Mouse (Mus musculus) kidney, embryonic 16.5 days (tissue): Measurements from ENCODE around the gene Atg2a. TPM values are rescaled to one million over a fixed set of nuclear protein-coding genes. Genes with fewer than 3 reads are reported as not detected.

Experiments
- ATAC-seq: fragments of 200-750 bp; cut with Nextera tagmentation; 2 replicates; pipeline ENCODE4 v1.8.0; 2017; ENCODE audit warnings: moderate TSS enrichment; ENCODE audit not compliant: low FRiP score, low TSS enrichment
- H3K27ac ChIP-seq: fragments of 300-500 bp; sonication (generic); 2 replicates; pipeline ENCODE4 v1.5.1; 2014; ENCODE audit warnings: low read length
- H3K27me3 ChIP-seq: fragments of 300-500 bp; sonication (generic); 2 replicates; pipeline ENCODE4 v1.6.1; 2014; ENCODE audit warnings: low read length, control low read depth, mixed read lengths; ENCODE audit not compliant: insufficient read depth
- H3K36me3 ChIP-seq: fragments of 300-500 bp; sonication (generic); 2 replicates; pipeline ENCODE4 v1.6.1; 2014; ENCODE audit warnings: low read length, control low read depth, mixed read lengths; ENCODE audit not compliant: insufficient read depth
- H3K4me1 ChIP-seq: fragments of 300-500 bp; sonication (generic); 2 replicates; pipeline ENCODE4 v1.6.1; 2014; ENCODE audit warnings: low read length, control low read depth, mixed read lengths; ENCODE audit not compliant: insufficient read depth
- H3K4me2 ChIP-seq: fragments of 300-500 bp; sonication (generic); replicated peaks from 2 replicates; pipeline ENCODE4 v1.6.1; 2014; ENCODE audit warnings: low read depth, low read length
- H3K4me3 ChIP-seq: fragments of 300-500 bp; sonication (generic); 2 replicates; pipeline ENCODE4 v1.5.1; 2014; ENCODE audit warnings: mild to moderate bottlenecking, low read length
- H3K9ac ChIP-seq: fragments of 300-500 bp; sonication (generic); replicated peaks from 2 replicates; pipeline ENCODE4 v1.6.1; 2014; ENCODE audit warnings: low read length
- H3K9me3 ChIP-seq: fragments of 300-500 bp; sonication (generic); 2 replicates; pipeline ENCODE4 v1.6.1; 2016; ENCODE audit warnings: low read length, control low read depth
- WGBS: fragments of 180-500 bp; shearing (Covaris S2); extraction: QIAGEN DNeasy Blood & Tissue Kit; methylation state at CpG from one replicate; pipeline ENCODE4 v1.1.7; 2014; 5-methylcytosine and 5-hydroxymethylcytosine counted together
- polyA plus RNA-seq: library from polyadenylated mRNA; unstranded; fragments of >200 nt; fragmentation: Nextera tagmentation; extraction: Ambion mirVana; gene quantifications from 2 replicates; pipeline ENCODE4 v1.2.1, GENCODE M21; 2015

Gene Atg2a
- polyA plus RNA-seq, 1 experiment from 2014 or later: 12.1 TPM

DNA sequence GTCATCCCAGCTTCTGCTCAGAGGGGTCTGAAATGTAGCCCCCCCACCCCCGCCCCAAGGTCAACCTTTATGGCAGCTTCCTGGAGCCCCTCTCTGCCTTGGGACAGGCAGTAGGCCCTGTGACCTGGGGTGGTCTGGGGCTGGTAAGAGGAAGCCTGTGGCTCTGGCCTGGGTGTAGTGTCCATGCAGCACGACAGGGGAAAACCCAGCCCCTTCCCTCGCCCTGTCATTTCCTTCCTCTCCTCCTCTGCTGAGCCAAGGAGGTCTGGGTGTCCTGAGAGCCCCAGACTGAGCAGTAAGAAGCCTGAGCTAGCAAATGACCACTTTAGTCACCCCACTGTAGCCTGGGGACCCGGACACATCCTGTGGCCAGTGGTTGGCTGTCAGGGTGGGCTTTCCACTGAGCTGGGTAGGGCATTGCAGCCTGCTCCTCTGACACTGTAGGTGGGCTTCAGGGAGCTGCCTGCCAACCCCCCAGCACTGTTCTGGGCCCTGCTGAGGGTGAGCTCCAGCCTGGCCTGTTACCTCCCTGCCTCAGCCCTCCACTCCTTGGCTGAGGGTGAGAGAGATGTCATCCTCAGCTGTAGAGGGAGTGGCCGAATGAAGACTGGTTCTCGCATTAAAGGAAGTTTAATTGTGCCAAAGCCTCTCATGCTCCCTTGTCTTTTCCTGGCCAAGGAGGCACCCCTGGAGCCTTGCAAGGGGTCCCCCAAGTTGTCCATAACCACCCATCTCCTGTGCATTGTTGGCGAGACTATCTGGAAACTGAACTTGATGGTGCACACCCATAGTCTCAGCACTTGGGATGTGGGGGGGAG lies 58.2 kb downstream of the Atg2a start:
- no peak overlapping the region for H3K4me3 ChIP-seq
- no peaks in the 10 kb centered on the region for H3K9me3 ChIP-seq
- no peaks in the 10 kb centered on the region for H3K27me3 ChIP-seq
- H3K27ac ChIP-seq: peak overlapping the region; percentile 54
- no peaks in the 10 kb centered on the region for H3K4me1 ChIP-seq
- H3K4me2 ChIP-seq: no peak overlapping the region
- H3K9ac ChIP-seq: no peak overlapping the region
- WGBS: 79% methylated on average over 7 of the region's 7 CpGs
- ATAC-seq: no peak
- H3K36me3 ChIP-seq: peaks cover 47% of the 10 kb centered on the region

DNA sequence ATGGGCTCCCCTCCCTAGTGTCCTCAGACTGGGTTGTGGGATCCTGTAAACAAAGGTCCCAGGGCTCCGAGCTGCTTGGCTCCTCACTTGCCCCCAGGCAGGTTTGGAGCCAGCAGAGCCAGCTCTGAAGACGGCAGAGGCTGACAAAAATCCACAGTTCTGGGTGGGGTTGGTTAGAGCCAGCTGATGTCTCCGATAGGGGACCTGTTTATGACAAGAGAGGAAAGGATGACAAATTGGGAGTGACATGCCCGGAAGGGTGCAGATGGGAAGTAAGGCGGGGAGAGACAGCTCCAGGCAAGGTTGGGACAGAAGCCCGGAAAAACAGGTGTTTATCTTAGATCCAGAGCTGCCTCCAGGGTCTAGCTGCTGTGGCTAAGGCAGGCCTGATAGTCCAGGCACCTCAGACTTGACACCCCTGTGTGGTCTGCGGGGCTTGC lies 59.0 kb downstream of the Atg2a start:
- Histone ChIP-seq H3K27ac (peak overlapping the region; percentile 54), H3K9ac (no peak overlapping the region), H3K9me3 (no peaks in the 10 kb centered on the region), H3K4me1 (no peaks in the 10 kb centered on the region), H3K36me3 (peaks cover 39% of the 10 kb centered on the region), H3K4me3 (no peak overlapping the region), H3K4me2 (no peak overlapping the region), H3K27me3 (no peaks in the 10 kb centered on the region)
- ATAC-seq: no peak
- WGBS: 69% methylated on average over 7 of the region's 7 CpGs

DNA sequence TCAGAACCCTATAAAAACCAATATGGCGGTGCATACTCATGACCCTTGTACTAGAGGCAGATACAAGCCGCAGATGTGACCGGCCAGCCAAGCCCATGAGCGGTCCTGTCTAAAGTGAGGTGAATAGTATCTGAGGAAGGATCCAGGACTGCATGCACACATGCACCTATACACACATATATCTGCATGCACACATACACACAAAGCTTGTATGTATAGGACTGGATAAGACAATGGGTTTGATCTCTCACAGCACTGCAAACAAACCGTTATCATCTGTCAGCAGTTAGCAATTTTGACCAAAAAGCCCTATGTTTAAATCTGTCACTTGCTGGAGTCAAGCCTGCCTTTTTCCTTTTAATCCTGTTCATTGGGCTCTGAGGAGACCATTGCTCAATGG lies 60.6 kb downstream of the Atg2a start:
- no peak overlapping the region for H3K4me3 ChIP-seq
- H3K27ac ChIP-seq: no peak overlapping the region
- no peaks in the 10 kb centered on the region for H3K9me3 ChIP-seq
- H3K27me3 ChIP-seq: no peaks in the 10 kb centered on the region
- H3K4me2 ChIP-seq: no peak overlapping the region
- H3K9ac ChIP-seq: no peak overlapping the region
- no peak for ATAC-seq
- WGBS: 94% methylated on average over 5 of the region's 5 CpGs
- peaks cover 29% of the 10 kb centered on the region for H3K36me3 ChIP-seq
- H3K4me1 ChIP-seq: peaks cover 9% of the 10 kb centered on the region

DNA sequence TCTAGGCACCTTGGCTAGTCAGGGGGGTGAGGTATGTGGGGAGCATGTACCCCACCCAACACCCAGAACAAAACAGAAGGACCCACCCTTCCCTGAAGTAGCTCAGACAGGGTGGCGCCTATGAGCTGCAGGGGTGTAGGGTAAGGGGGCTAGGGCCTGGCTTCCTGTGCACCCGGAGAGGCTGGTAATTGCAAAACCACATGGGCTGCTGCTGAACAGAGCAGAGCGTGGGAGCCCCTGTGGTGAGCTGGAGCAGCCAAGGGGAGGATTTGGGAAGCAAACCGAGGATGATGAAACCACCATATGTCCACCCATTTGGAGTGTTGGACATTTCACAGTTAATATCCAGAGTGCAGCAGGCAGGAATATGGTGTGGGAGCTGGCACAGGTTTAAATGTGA lies 61.1 kb downstream of the Atg2a start:
- no peak for ATAC-seq
- peaks cover 25% of the 10 kb centered on the region for H3K36me3 ChIP-seq
- WGBS: 23% methylated on average over 4 of the region's 4 CpGs
- H3K9ac ChIP-seq: no peak overlapping the region
- H3K27ac ChIP-seq: no peak overlapping the region
- H3K4me2 ChIP-seq: no peak overlapping the region
- no peaks in the 10 kb centered on the region for H3K9me3 ChIP-seq
- no peaks in the 10 kb centered on the region for H3K27me3 ChIP-seq
- H3K4me1 ChIP-seq: peaks cover 13% of the 10 kb centered on the region
- no peak overlapping the region for H3K4me3 ChIP-seq

DNA sequence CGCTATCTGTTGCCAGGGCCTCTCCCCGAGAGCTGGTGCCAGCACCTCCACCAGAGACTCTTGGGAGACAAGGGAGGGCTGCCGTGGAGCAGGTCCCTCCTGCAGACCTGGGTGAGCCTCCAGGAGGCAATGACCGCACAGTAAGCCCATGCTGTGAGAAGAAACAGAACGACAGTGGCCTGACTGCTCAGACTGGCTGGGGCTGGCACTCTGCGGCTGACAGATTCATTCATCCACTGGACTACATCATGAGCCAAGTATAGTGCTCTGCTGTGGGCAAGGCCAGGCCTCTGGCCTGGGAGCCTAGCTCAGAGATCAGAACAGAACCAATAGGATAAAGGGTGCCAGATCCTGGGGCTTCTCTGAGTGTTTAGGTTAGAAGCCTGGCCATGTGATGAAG lies 62.4 kb downstream of the Atg2a start:
- no peak for ATAC-seq
- Histone ChIP-seq H3K4me3 (no peak overlapping the region), H3K9me3 (no peaks in the 10 kb centered on the region), H3K4me1 (peaks cover 14% of the 10 kb centered on the region), H3K27ac (no peak overlapping the region), H3K9ac (peak overlapping the region; percentile 22; the same call in 1 of the 2 replicates), H3K36me3 (peaks cover 12% of the 10 kb centered on the region; the same call in 1 of the 2 replicates), H3K27me3 (no peaks in the 10 kb centered on the region), H3K4me2 (no peak overlapping the region)
- 80% methylated on average over 6 of the region's 6 CpGs for WGBS

DNA sequence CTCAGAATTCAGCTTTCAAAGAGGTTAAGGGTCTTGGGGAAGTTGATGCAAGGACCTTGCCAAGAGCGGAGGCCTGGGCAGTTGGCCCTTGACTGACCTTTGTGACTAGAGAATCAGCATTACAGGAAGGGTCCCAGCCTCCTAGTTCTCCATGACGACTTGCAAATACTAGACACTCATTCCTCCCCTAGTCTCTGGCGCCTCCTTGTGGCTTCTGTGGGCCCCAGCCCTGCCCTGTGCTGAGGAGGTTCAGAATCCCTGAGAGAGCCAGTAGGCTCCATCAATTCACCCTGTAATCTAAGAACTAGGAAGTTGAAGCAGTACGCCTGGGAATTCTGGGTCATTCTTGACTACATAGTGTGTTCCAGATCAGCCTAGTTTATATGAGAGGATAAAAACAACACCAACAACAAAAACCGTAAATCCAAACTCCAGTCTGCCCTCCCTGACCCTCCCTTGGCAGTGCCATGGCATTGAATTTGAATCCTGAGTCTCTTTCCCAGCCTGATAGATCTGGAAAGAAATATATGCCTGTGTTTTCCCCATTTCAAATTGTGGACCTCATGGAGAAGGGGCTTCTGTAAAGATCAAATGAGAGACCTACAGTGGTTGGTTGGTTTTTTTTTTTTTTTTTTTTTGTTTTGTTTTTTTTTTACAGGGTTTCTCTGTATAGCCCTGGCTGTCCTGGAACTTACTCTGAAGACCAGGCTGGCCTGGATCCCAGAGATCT lies 63.5 kb downstream of the Atg2a start:
- no peak overlapping the region for H3K27ac ChIP-seq
- no peaks in the 10 kb centered on the region for H3K9me3 ChIP-seq
- peak; percentile 77 for ATAC-seq
- H3K4me2 ChIP-seq: no peak overlapping the region
- no peak overlapping the region for H3K4me3 ChIP-seq
- H3K9ac ChIP-seq: no peak overlapping the region
- peaks cover 1% of the 10 kb centered on the region; the same call in 1 of the 2 replicates for H3K36me3 ChIP-seq
- H3K27me3 ChIP-seq: no peaks in the 10 kb centered on the region
- peaks cover 14% of the 10 kb centered on the region for H3K4me1 ChIP-seq
- WGBS: 21% methylated on average over 5 of the region's 5 CpGs

DNA sequence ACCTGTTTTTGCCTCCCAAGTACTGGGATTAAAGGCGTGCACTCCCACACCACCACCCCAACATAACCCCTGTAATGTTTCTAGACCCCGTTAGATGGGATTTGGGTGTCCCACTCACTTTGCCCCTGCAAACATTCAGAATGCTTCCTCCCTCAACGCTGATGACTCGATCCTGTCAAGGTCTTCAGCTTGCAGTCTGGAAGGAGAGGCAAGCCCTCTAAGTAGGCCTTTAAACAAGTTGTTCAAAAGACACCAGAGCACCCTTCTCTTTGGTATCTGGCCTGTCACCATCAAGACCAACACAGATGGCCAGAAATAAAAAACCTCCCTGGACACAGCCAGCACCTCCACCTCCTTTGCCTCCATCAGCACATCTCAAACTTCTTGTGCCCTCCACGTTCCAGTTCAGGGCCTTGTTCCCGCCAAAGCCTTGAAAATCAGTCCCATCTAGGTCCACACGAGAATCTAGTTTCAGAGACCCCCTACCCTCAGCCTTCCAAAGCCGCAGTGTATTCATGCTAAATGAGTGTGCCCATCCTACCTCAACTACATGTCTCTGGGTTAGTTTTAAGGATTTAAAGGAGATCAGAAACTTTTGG lies 64.1 kb downstream of the Atg2a start:
- no peak for ATAC-seq

DNA sequence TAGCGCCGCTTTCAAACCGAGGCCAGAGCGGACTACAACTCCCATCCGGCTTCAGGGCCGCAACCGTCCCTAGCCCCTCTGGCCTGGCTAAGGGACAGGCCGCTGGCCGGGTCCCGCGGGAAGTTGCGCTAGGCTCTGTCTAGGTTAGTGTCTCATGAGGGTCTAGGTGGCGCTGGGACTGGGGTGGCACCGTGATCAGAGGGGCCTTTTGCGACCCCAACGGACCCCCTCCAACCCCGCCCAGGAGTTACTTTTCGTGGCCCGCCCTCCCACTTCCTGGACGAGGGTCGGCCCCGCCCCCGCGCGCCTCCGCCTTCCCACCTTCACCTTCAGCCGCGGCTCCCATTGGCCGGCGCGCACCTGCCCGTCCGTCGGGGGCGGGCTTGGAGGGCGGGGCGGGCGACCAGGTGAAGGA lies 64.7 kb downstream of the Atg2a start, which contains the start of gene Cdc42bpg:
Gene Cdc42bpg, plus strand, starts transcription at position 320 of the 415 bp plus-strand sequence.
- H3K9ac ChIP-seq: peak within 1 kb of the TSS; percentile 85
- no peaks in the 10 kb centered on the region; the same call in 1 of the 2 replicates for H3K36me3 ChIP-seq
- ATAC-seq: peak; percentile 81
- WGBS: under 1% methylated on average over 36 of the region's 38 CpGs
- H3K4me3 ChIP-seq: peak within 1 kb of the TSS; percentile 70
- H3K27me3 ChIP-seq: no peaks in the 10 kb centered on the region
- peak within 1 kb of the TSS; percentile 87 for H3K27ac ChIP-seq
- H3K4me1 ChIP-seq: peaks cover 14% of the 10 kb centered on the region
- peak within 1 kb of the TSS; percentile 66 for H3K4me2 ChIP-seq
- H3K9me3 ChIP-seq: no peaks in the 10 kb centered on the region

More for the DNA sequence above, 64.1 kb downstream of the Atg2a start:
- Histone ChIP-seq H3K4me3 (peak overlapping the region; percentile 70), H3K27ac (peak overlapping the region; percentile 87), H3K27me3 (no peaks in the 10 kb centered on the region), H3K36me3 (no peaks in the 10 kb centered on the region; the same call in 1 of the 2 replicates), H3K4me2 (peak overlapping the region; percentile 66), H3K9ac (peak overlapping the region; percentile 85), H3K9me3 (no peaks in the 10 kb centered on the region), H3K4me1 (peaks cover 14% of the 10 kb centered on the region)
- 55% methylated on average over 8 of the region's 8 CpGs for WGBS

DNA sequence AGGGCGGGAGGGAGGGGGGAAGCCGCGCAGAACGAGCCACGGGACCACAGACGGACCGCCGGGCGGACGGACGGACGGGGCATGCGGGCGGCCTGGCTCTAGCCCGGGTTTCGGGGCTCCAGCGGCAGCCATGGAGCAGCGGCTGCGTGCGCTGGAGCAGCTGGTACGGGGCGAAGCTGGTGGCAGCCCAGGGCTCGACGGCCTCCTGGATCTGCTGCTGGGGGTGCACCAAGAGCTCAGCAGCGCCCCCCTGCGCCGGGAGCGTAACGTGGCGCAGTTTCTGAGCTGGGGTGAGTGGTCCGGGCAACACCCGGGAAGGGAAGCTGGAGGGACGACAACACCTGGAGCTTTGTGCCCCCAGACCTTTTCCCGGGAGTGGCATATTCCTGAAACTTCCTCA lies 65.1 kb downstream of the Atg2a start:
- Histone ChIP-seq H3K4me2 (peak overlapping the region; percentile 66), H3K27ac (peak overlapping the region; percentile 87), H3K4me3 (peak overlapping the region; percentile 70), H3K9ac (peak overlapping the region; percentile 85), H3K36me3 (no peaks in the 10 kb centered on the region; the same call in 1 of the 2 replicates), H3K9me3 (no peaks in the 10 kb centered on the region), H3K4me1 (peaks cover 14% of the 10 kb centered on the region), H3K27me3 (no peaks in the 10 kb centered on the region)
- ATAC-seq: peak; percentile 63
- 1% methylated on average over 32 of the region's 34 CpGs for WGBS
